Mouse (Mus musculus) heart, embryonic 14.5 days (tissue): ENCODE results near the gene Tbc1d19. TPM values are rescaled to one million over a fixed set of nuclear protein-coding genes. Genes with fewer than 3 reads are reported as not detected.

Source experiments
- ATAC-seq: fragments of 200-750 bp; cut with Nextera tagmentation; 2 replicates; pipeline ENCODE4 v1.8.0; 2017; ENCODE audit warnings: low read depth, moderate TSS enrichment; ENCODE audit not compliant: insufficient number of reproducible peaks, insufficient read depth, low FRiP score
- H3K27ac ChIP-seq, 2 experiments: fragments of 200-500 bp in 1 of 2; fragments of 300-500 bp in 1 of 2; sonication (generic) in 1 of 2; replicated peaks in 1 of 2; 2 replicates each; pipeline ENCODE4 v1.5.1; 2012 to 2014; ENCODE audit warnings: low read depth in 2 of 2, low read length in 2 of 2, control low read depth in 1 of 2, mild to moderate bottlenecking in 1 of 2, mixed read lengths in 1 of 2; ENCODE audit not compliant: control insufficient read depth in 1 of 2, insufficient read depth in 1 of 2
- H3K27me3 ChIP-seq: fragments of 300-500 bp; sonication (generic); 2 replicates; pipeline ENCODE4 v1.6.1; 2014; ENCODE audit warnings: mild to moderate bottlenecking, low read length, control low read depth; ENCODE audit not compliant: control insufficient read depth, insufficient read depth
- H3K36me3 ChIP-seq: fragments of 300-500 bp; sonication (generic); 2 replicates; pipeline ENCODE4 v1.6.1; 2014; ENCODE audit warnings: mild to moderate bottlenecking, control low read depth, low read length, mixed read lengths; ENCODE audit not compliant: control insufficient read depth, insufficient read depth
- H3K4me1 ChIP-seq, 2 experiments: fragments of 200-500 bp in 1 of 2; fragments of 300-500 bp in 1 of 2; sonication (generic) in 1 of 2; 2 replicates each; pipeline ENCODE4 v1.6.1; 2012 to 2014; ENCODE audit warnings: low read length in 2 of 2, control low read depth in 1 of 2, mixed read lengths in 1 of 2; ENCODE audit not compliant: control insufficient read depth in 2 of 2, insufficient read depth in 2 of 2
- H3K4me2 ChIP-seq: fragments of 300-500 bp; sonication (generic); 2 replicates; pipeline ENCODE4 v1.6.1; 2014; ENCODE audit warnings: mild to moderate bottlenecking, low read length
- H3K4me3 ChIP-seq, 2 experiments: fragments of 200-500 bp in 1 of 2; fragments of 300-500 bp in 1 of 2; sonication (generic) in 1 of 2; 2 replicates each; pipeline ENCODE4 v1.5.1; 2012 to 2014; ENCODE audit warnings: low read length in 2 of 2, mild to moderate bottlenecking in 2 of 2, control low read depth in 1 of 2, low read depth in 1 of 2, moderate library complexity in 1 of 2; ENCODE audit not compliant: control insufficient read depth in 1 of 2, insufficient read depth in 1 of 2
- H3K9ac ChIP-seq: fragments of 300-500 bp; sonication (generic); 2 replicates; pipeline ENCODE4 v1.6.1; 2014; ENCODE audit warnings: mild to moderate bottlenecking, low read length
- H3K9me3 ChIP-seq: fragments of 300-500 bp; sonication (generic); 2 replicates; pipeline ENCODE4 v1.6.1; 2016; ENCODE audit warnings: low read length, control low read depth; ENCODE audit not compliant: control insufficient read depth
- WGBS: fragments of 180-500 bp; shearing (Covaris S2); extraction: QIAGEN DNeasy Blood & Tissue Kit; methylation state at CpG from one replicate; pipeline ENCODE4 v1.1.7; 2014; 5-methylcytosine and 5-hydroxymethylcytosine counted together
- polyA plus RNA-seq: library from polyadenylated mRNA; unstranded; fragments of >200 nt; fragmentation: Nextera tagmentation; extraction: Ambion mirVana; gene quantifications from 2 replicates; pipeline ENCODE4 v1.2.1, GENCODE M21; 2014

The Tbc1d19 gene
- polyA plus RNA-seq, 1 experiment from 2014 or later, result 36.2 TPM

DNA sequence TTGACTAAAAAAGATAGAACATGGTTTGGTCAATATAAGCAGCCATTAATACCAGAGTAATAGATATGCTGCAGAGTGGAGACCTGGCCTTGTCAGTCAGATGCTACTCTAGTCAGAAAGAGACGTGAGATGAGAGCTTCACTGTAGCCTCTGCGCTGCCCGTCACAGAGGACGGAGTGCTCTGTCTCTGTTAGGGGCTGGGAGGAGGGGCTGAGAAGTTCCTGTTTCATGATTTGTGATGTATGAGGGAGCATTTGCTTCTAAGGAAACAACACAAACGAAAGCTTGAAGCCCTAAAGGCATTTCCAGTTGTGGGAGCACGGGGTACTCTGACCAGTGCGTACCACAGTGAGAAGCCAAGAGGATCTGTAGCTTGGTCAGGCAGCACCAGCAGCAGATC is 16.5 kb downstream of the Tbc1d19 start:
- no peak overlapping the region for H3K4me2 ChIP-seq
- ATAC-seq, result no peak
- no peak overlapping the region for H3K4me3 ChIP-seq
- no peak overlapping the region for H3K27ac ChIP-seq
- H3K9ac ChIP-seq, result no peak overlapping the region
- no peaks in the 10 kb centered on the region for H3K9me3 ChIP-seq
- H3K4me1 ChIP-seq, result no peaks in the 10 kb centered on the region
- no peaks in the 10 kb centered on the region for H3K27me3 ChIP-seq
- 0 out of 2 replicates have a peak, but pooled peaks cover 5% of the 10 kb centered on the region for H3K36me3 ChIP-seq
- WGBS, result 73% methylated on average over 7 of the region's 7 CpGs

DNA sequence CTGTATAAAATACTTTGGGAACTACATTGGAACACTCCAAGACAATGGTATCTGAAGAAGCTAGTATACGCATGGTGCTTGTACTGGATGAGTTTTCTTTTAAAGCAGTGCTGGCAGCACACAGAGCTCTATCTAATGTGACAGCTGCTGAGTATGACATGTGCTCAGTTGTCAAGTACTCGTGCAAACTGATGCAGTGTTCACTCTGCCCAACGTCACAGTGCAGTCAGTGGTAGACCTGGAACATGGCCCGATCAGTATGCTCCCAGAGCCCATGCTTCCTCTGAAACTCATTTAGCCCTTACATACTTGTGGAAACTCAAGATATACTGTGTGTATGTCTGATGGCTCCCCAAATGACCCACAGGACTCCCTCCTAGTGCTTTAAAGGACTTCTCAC is 25.1 kb downstream of the Tbc1d19 start:
- 60% methylated on average over 4 of the region's 4 CpGs for WGBS
- 0 out of 2 replicates have a peak, but pooled peaks cover 10% of the 10 kb centered on the region for H3K36me3 ChIP-seq

DNA sequence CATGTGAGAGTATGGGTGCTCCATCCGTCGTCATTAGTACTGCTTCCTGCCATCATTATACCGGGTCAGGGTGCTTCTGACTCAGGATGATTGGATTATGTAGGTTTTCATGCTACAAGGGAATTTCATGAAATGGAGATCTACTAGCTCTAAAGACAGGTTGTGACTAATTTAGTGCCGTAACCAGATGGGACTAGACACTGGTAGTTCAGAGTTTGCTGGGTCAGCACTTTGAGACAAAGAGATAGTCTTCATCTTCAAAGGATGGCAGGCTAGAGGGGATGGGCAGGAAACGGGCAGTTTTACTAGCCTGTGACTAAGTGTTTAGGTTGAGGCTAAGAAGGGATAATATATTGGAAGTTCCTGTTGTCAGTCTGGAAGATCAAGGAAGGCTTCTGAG is 31.9 kb downstream of the Tbc1d19 start:
- Histone ChIP-seq H3K36me3 (peaks cover 8% of the 10 kb centered on the region), H3K4me2 (no peak overlapping the region), H3K4me3 (no peak overlapping the region), H3K27ac (no peak overlapping the region), H3K9ac (no peak overlapping the region), H3K4me1 (no peaks in the 10 kb centered on the region), H3K9me3 (no peaks in the 10 kb centered on the region), H3K27me3 (no peaks in the 10 kb centered on the region)
- ATAC-seq, result no peak
- WGBS, result 91% methylated on average over 5 of the region's 5 CpGs

More for the DNA sequence above, 25.1 kb downstream of the Tbc1d19 start:
- Histone ChIP-seq H3K9me3 (no peaks in the 10 kb centered on the region), H3K4me3 (no peak overlapping the region), H3K27me3 (no peaks in the 10 kb centered on the region), H3K4me1 (no peaks in the 10 kb centered on the region), H3K9ac (no peak overlapping the region), H3K4me2 (no peak overlapping the region), H3K27ac (no peak overlapping the region)
- ATAC-seq, result no peak

DNA sequence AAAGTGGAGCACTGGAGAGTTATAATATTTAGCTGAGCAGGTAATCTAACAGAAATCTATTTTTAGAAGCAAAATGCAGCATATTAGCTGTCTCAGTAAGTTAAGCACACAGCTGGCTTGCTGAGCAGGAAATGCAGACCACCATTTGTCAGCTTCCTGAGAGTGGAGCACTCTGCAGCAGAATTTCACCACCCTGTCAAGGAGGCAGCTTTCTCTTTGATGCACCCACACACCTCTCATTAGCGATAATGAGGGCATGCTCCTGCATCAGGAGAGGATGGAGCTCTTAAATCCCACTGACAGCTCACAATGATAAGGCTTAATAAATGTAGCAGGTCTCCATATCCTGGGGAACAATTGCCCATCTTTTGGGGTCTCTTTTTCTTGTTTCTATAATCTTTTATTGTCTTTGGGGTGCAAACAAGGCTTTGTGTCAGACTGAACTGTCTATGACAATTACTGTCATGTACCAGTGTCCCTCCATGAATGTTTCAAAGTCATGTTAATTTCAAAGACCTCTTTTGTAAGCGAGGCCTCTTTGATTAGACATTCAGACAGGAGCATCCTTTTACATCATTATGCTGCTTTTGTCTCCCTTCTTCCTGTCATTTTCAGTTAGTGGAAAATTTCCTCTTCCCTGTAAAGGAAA is 39.0 kb downstream of the Tbc1d19 start:
- no peak for ATAC-seq
- Histone ChIP-seq H3K36me3 (peaks cover 21% of the 10 kb centered on the region), H3K9me3 (no peaks in the 10 kb centered on the region), H3K27me3 (no peaks in the 10 kb centered on the region), H3K27ac (no peak overlapping the region), H3K4me2 (no peak overlapping the region), H3K4me3 (no peak overlapping the region), H3K9ac (no peak overlapping the region), H3K4me1 (no peaks in the 10 kb centered on the region)
- WGBS, result 36% methylated on average over 2 of the region's 2 CpGs

DNA sequence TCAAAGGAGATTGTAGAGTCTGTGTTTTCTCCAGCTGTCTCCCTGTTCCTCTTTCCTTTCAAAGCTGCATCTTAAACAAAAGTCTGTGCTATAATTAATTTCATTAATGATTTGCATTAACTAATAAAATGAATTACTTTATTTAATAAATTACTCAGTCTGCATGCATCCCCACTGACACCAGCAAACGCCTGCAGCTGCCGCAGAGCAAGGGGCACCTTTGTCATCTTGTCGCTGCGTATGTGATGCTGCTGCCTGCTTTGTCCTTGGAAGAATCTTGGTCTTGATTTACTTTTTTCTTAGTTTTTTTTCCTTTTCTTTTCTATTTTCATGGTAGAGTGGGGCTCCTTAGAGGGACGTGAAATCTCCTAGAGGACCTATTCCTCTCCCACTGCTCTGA is 43.2 kb downstream of the Tbc1d19 start:
- no peak overlapping the region for H3K27ac ChIP-seq
- ATAC-seq, result no peak
- no peaks in the 10 kb centered on the region for H3K4me1 ChIP-seq
- 90% methylated on average over 5 of the region's 5 CpGs for WGBS
- H3K4me3 ChIP-seq, result no peak overlapping the region
- peaks cover 24% of the 10 kb centered on the region for H3K36me3 ChIP-seq
- no peak overlapping the region for H3K9ac ChIP-seq
- no peaks in the 10 kb centered on the region for H3K27me3 ChIP-seq
- no peaks in the 10 kb centered on the region for H3K9me3 ChIP-seq
- H3K4me2 ChIP-seq, result no peak overlapping the region

DNA sequence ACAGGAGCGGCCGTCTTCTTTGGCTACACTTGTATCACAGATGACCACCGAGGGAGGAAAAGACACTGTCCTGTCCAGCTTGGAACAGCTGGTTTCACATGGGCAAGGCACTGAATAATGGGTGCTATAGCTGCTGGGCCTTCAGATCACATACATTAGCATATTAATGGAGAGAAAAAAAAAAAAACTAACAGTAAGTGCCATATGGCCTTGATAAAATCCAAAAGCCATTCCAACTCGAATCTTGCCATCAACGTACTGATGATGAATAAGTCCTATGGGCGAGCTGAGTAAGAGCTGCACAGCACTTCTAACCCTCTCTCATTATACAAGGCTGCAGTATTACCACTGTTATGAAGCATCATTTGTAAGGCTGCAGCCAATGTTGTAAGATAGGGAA is 45.2 kb downstream of the Tbc1d19 start:
- Histone ChIP-seq H3K9me3 (no peaks in the 10 kb centered on the region), H3K4me1 (no peaks in the 10 kb centered on the region), H3K4me2 (no peak overlapping the region), H3K4me3 (no peak overlapping the region), H3K27me3 (no peaks in the 10 kb centered on the region), H3K9ac (no peak overlapping the region), H3K27ac (no peak overlapping the region), H3K36me3 (peaks cover 21% of the 10 kb centered on the region)
- no peak for ATAC-seq
- WGBS, result 49% methylated on average over 6 of the region's 6 CpGs

DNA sequence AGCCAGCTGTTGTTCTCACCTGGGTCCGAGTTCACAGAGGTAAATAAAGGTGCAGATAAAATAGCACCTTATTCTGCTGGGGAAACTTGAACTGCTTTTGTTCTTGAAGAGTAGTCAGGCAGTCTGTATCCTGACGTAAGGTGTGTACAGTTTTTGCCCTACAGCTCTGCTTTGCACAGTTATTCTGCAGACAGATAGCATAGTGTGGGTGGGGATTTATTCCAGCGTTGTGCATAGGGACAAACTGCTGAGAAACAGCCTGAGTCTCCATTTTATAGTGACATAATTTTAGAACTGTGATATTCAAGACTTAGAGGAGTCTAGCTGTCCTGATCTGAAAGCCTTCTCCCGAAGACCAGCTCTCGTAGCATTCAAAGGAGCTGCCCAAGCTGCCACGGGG is 46.6 kb downstream of the Tbc1d19 start:
- 89% methylated on average over 6 of the region's 6 CpGs for WGBS
- Histone ChIP-seq H3K4me3 (no peak overlapping the region), H3K9me3 (no peaks in the 10 kb centered on the region), H3K36me3 (peaks cover 13% of the 10 kb centered on the region), H3K9ac (no peak overlapping the region), H3K4me1 (no peaks in the 10 kb centered on the region), H3K27ac (no peak overlapping the region), H3K27me3 (no peaks in the 10 kb centered on the region), H3K4me2 (no peak overlapping the region)
- ATAC-seq, result no peak

DNA sequence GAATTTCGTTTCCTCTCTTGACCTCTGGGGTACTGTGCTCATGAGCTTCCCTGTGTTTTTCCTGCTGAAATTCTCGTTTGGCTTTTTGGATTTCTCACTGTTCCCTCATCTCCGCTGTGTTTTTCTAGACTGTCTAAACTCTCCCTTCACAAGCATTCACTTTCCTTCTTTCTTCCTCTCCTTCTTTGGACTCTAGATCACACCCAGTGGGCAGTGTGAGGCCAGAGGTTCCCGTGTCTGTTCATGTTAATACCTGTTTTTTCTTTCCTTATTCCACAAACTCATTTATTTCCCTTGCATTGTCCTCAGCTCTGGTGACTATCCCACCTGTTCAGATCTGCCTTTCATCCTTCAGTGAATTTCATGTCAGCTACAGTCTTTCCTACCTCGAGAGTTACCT is 55.7 kb downstream of the Tbc1d19 start:
- no peak overlapping the region for H3K4me2 ChIP-seq
- no peak overlapping the region for H3K9ac ChIP-seq
- H3K36me3 ChIP-seq, result no peaks in the 10 kb centered on the region
- 72% methylated on average over 5 of the region's 5 CpGs for WGBS
- H3K9me3 ChIP-seq, result no peaks in the 10 kb centered on the region
- no peaks in the 10 kb centered on the region for H3K27me3 ChIP-seq
- H3K4me3 ChIP-seq, result no peak overlapping the region
- H3K4me1 ChIP-seq, result no peaks in the 10 kb centered on the region
- ATAC-seq, result no peak
- no peak overlapping the region for H3K27ac ChIP-seq
